Mouse (Mus musculus) intestine, postnatal 0 days (tissue): ENCODE results near the gene Ube2e2. TPM values are rescaled to one million over a fixed set of nuclear protein-coding genes. Genes with fewer than 3 reads are reported as not detected.
A peak's percentile ranks its signal among the peaks of the same experiment; 100 is the strongest.

Source experiments
- ATAC-seq: fragments of 200-750 bp; cut with Nextera tagmentation; 2 replicates; pipeline ENCODE4 v1.8.0; 2017; ENCODE audit warnings: mild to moderate bottlenecking, moderate TSS enrichment, moderate library complexity
- H3K27ac ChIP-seq: fragments of 300-500 bp; sonication (generic); 2 replicates; pipeline ENCODE4 v1.5.1; 2014; ENCODE audit warnings: mild to moderate bottlenecking, low read depth, low read length, moderate library complexity
- H3K27me3 ChIP-seq: fragments of 300-500 bp; sonication (generic); replicated peaks from 2 replicates; pipeline ENCODE4 v1.6.1; 2014; ENCODE audit warnings: low read length, mixed read lengths; ENCODE audit not compliant: control insufficient read depth, insufficient read depth
- H3K36me3 ChIP-seq: fragments of 300-500 bp; sonication (generic); 2 replicates; pipeline ENCODE4 v1.6.1; 2014; ENCODE audit warnings: mild to moderate bottlenecking, moderate library complexity; ENCODE audit not compliant: control insufficient read depth, insufficient read depth
- H3K4me1 ChIP-seq: fragments of 300-500 bp; sonication (generic); replicated peaks from 2 replicates; pipeline ENCODE4 v1.6.1; 2014; ENCODE audit warnings: antibody characterized with exemption, low read length, mixed read lengths; ENCODE audit not compliant: control insufficient read depth, insufficient read depth
- H3K4me2 ChIP-seq: fragments of 300-500 bp; sonication (generic); replicated peaks from 2 replicates; pipeline ENCODE4 v1.6.1; 2014; ENCODE audit warnings: low read depth, mild to moderate bottlenecking, moderate library complexity
- H3K4me3 ChIP-seq: fragments of 300-500 bp; sonication (generic); 2 replicates; pipeline ENCODE4 v1.5.1; 2014; ENCODE audit warnings: low read depth, low read length
- H3K9ac ChIP-seq: fragments of 300-500 bp; sonication (generic); 2 replicates; pipeline ENCODE4 v1.6.1; 2014; ENCODE audit warnings: mild to moderate bottlenecking, low read depth, low read length
- H3K9me3 ChIP-seq: fragments of 300-500 bp; sonication (generic); 2 replicates; pipeline ENCODE4 v1.6.1; 2016; ENCODE audit warnings: mixed run types; ENCODE audit not compliant: control insufficient read depth
- CTCF ChIP-seq: sonication (generic); IDR thresholded peaks from 2 replicates; pipeline ENCODE4 v1.5.1; 2016; ENCODE audit warnings: low read depth, mild to moderate bottlenecking, control low read depth, antibody characterized with exemption, moderate library complexity
- WGBS: fragments of 180-500 bp; shearing (Covaris S2); extraction: QIAGEN DNeasy Blood & Tissue Kit; methylation state at CpG from one replicate; pipeline ENCODE4 v1.1.7; 2014; 5-methylcytosine and 5-hydroxymethylcytosine counted together
- polyA plus RNA-seq: library from polyadenylated mRNA; unstranded; fragments of >200 nt; fragmentation: Nextera tagmentation; extraction: Ambion mirVana; gene quantifications from 2 replicates; pipeline ENCODE4 v1.2.1, GENCODE M21; 2015

Ube2e2 gene
- polyA plus RNA-seq, 1 experiment from 2014 or later, result 52.3 TPM

- Histone ChIP-seq H3K9ac (no peak overlapping the region), H3K4me3 (no peak overlapping the region), H3K9me3 (no peaks in the 10 kb centered on the region), H3K27ac (no peak overlapping the region), H3K4me2 (no peak overlapping the region), H3K36me3 (no peaks in the 10 kb centered on the region), H3K27me3 (no peaks in the 10 kb centered on the region), H3K4me1 (no peaks in the 10 kb centered on the region)
- ATAC-seq, result no peak
- no peak for TF ChIP-seq CTCF
- 80% methylated on average over 4 of the region's 4 CpGs for WGBS
Observed at GRCm38 (mm10) chr14:18641656-18642055, 252.4 kb downstream of the Ube2e2 start.

- Histone ChIP-seq H3K4me3 (no peak overlapping the region), H3K4me1 (no peaks in the 10 kb centered on the region), H3K27ac (no peak overlapping the region), H3K9ac (no peak overlapping the region), H3K4me2 (no peak overlapping the region), H3K9me3 (no peaks in the 10 kb centered on the region), H3K27me3 (no peaks in the 10 kb centered on the region), H3K36me3 (no peaks in the 10 kb centered on the region)
- 77% methylated on average over 2 of the region's 2 CpGs for WGBS
- no peak for TF ChIP-seq CTCF
- ATAC-seq, result no peak
Observed at GRCm38 (mm10) chr14:18638753-18639456, 255.2 kb downstream of the Ube2e2 start.

- no peak for ATAC-seq
- H3K9me3 ChIP-seq, result no peaks in the 10 kb centered on the region
- no peak for TF ChIP-seq CTCF
Observed at GRCm38 (mm10) chr14:18637739-18638138, 256.3 kb downstream of the Ube2e2 start.

GRCm38 (mm10) chr14:18628170-18628569, 265.9 kb downstream of the Ube2e2 start:
- Histone ChIP-seq H3K27me3 (no peaks in the 10 kb centered on the region), H3K36me3 (no peaks in the 10 kb centered on the region), H3K27ac (no peak overlapping the region), H3K9ac (no peak overlapping the region), H3K4me2 (no peak overlapping the region), H3K4me1 (no peaks in the 10 kb centered on the region), H3K9me3 (no peaks in the 10 kb centered on the region), H3K4me3 (no peak overlapping the region)
- TF ChIP-seq CTCF, result no peak
- 57% methylated on average over 1 of the region's 1 CpGs for WGBS
- ATAC-seq, result no peak

More at GRCm38 (mm10) chr14:18637739-18638138, 256.3 kb downstream of the Ube2e2 start:
- Histone ChIP-seq H3K4me3 (no peak overlapping the region), H3K27me3 (no peaks in the 10 kb centered on the region), H3K36me3 (no peaks in the 10 kb centered on the region), H3K4me1 (no peaks in the 10 kb centered on the region), H3K27ac (no peak overlapping the region), H3K9ac (no peak overlapping the region), H3K4me2 (no peak overlapping the region)
- WGBS, result 85% methylated on average over 1 of the region's 1 CpGs

GRCm38 (mm10) chr14:18618603-18619002, 275.5 kb downstream of the Ube2e2 start:
- Histone ChIP-seq H3K9ac (no peak overlapping the region), H3K27ac (no peak overlapping the region), H3K9me3 (no peaks in the 10 kb centered on the region), H3K27me3 (no peaks in the 10 kb centered on the region), H3K4me3 (no peak overlapping the region), H3K36me3 (no peaks in the 10 kb centered on the region), H3K4me2 (no peak overlapping the region), H3K4me1 (no peaks in the 10 kb centered on the region)
- ATAC-seq, result no peak
- WGBS, result 60% methylated on average over 2 of the region's 2 CpGs
- TF ChIP-seq CTCF, result no peak

- Histone ChIP-seq H3K9me3 (no peaks in the 10 kb centered on the region), H3K4me2 (no peak overlapping the region), H3K4me1 (no peaks in the 10 kb centered on the region), H3K27me3 (no peaks in the 10 kb centered on the region), H3K9ac (no peak overlapping the region), H3K4me3 (no peak overlapping the region), H3K27ac (no peak overlapping the region), H3K36me3 (no peaks in the 10 kb centered on the region; the same call in 1 of the 2 replicates)
- no peak for TF ChIP-seq CTCF
- WGBS, result 35% methylated on average over 1 of the region's 1 CpGs
- 0 out of 2 replicates have a peak, but pooled peaks have one; percentile 22 for ATAC-seq
Observed at GRCm38 (mm10) chr14:18601927-18602326, 292.1 kb downstream of the Ube2e2 start.
